Mouse (Mus musculus) lung, postnatal 4 days (tissue): ENCODE results near the gene Tcl1b4.
"Not testable (repeated sequence)": the region's sequence is repeated elsewhere in the genome, so short reads cannot be mapped to it uniquely, and the experiment has no call there.

Experiments
- DNase-seq, 2 experiments: peaks; one replicate each; pipeline ENCODE4 v3.0.0; 2021

The Tcl1b4 gene

DNA sequence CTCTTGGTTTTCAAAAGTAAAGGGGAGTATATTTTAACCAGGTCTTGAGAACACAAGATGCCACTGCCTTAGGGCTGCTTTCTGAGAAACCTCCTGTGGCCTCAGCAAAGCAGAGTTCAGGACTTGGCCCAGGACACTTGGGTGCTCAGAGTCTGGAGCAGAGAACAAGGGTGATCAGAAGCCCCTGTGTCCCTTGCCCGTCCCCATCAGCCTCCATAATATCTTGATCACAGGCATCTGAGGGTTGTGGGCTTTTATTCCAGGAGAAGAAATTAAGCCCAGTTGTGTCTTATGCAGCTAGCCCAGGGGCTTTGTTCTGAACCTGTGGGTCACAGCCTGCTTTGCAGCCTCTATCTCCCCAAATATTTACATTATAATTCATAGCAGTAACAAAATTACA is at the start of gene Tcl1b4:
Gene Tcl1b4, plus strand, starts transcription at position 301 of the 400 bp plus-strand sequence.
- DNase-seq: not testable (repeated sequence)

DNA sequence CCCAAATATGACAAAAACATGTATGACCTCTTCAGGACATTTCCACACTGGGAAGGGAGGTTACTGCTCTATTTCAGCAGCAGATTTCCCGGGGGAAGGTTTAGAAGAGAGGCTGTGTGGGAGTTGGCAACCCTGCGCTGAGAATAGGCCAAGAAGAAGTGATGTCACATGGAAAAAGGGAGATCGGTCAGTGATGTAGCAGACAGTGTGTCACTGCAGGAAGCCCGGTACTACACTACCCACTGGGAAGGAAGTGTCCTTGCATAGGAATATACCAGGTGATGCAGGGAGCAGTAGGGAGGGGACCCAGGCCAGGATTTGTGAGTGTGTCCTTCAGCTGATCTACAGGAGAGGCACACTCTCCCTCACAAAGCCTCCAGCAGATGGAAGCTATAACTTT is 46.5 kb upstream of the Tcl1b4 start:
- not testable (repeated sequence) for DNase-seq

DNA sequence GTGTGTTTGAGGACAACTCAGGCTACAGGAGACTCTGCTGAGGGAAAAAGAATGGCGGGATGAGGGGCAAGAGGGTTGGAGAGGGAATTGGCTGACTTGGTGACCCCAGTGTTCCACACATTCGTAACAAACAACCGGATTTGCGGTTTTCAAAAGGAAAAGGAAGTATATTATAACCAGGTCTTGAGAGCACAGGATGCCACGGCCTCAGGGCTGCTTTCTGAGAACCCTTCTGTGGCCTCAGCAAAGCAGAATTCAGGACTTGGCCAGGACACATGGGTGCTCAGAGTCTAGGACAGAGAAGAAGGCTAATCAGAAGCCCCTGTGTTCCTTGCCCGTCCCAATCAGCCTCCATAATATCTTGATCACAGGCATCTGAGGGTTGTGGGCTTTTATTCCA is 42.9 kb upstream of the Tcl1b4 start:
- DNase-seq: no peak

DNA sequence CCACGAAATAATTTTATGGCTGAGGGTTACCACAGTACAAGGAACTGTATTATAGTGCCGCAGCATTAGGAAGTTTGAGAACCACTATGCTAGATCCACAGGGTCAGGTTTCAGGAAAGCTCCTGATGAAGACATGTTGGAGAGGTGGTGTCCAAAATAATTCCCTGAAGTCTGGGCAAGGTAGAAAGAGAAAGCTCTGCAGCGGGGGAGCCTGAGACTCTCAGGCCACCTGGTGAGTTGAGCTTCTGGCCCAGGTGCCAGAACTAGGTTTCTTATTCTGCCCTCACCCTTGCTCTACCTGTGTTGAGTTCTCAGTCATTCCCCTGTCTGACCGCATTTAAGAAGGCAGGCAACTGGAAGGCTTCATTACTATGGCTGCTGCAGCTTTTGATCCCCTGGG is 42.4 kb upstream of the Tcl1b4 start, which contains the start of gene Tcl1b1:
Gene Tcl1b1, plus strand, starts transcription at position 301 of the 400 bp plus-strand sequence.
- no peak for DNase-seq

DNA sequence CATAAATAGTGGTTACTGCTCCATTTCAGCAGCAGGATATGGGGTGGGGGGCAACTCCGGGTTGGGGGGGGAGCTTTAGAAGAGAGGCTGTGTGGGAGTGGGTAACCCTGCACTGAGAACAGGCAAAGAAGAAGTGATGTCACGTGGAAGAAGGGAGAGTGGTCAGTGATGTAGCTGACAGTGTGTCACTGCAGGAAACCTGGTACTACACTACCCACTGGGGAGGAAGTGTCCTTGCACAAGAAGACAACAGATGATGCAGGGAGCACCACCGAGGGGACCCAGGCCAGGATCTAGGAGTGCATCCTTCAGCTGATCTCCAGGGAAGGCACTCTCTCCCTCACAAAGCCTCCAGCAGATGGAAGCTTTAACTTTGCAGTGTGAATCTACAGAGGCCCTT is 35.0 kb upstream of the Tcl1b4 start:
- DNase-seq: no peak

DNA sequence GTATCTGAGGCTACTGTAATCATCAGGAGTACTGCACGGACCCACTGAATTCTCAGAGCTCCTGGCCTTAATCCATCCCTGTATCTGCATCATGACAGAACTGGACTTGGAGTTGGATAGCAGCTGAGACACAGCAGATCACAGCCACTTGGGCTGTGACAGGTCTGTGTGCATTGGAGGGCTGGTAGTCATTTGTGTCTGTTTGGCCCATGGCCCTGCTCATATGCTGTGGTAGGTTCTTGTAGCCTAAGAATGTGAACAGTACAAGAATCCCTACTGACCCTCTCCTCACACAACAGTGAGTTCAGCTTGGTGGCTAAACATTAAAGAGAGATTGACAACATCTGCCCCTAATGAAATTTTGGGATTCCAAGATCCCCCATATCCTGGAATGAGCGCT is 28.4 kb upstream of the Tcl1b4 start:
- peak; percentile 31 to 85 for DNase-seq

DNA sequence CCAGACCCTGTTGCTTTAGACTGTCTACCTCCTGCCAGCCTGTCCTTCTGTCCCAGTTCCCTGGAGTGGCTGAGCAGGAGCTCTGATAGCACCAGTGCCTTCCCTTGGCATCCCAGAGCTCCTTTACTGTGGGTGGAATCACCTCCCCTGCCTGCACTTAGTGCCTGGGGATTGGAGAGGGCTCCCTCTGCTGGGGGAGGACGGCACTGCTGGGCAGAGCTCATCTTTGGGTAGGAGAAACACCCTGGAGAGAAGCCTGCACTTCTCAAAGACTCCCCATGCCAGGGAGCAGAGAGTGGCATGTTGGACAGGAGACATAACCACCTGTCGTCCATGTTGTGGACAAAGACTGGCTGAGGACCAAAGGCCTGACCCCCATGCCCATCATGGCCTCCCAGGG is 27.4 kb upstream of the Tcl1b4 start:
- DNase-seq: peak; percentile 42 to 61

DNA sequence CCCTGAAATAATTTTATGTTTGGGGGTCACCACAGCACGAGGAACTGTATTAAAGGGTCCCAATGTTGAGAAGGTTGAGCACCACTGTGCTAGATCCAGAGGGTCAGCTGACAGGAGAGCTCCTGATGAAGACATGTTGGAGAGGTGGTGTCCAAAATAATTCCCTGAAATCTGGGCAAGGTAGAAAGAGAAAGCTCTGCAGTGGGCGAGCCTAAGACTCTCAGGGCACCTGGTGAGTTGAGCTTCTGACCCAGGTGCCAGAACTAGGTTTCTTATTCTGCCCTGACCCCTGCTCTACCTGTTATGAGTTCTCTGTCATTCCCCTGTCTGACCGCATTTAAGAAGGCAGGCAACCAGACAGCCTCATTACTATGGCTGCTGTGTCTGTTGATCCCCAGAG is 25.7 kb upstream of the Tcl1b4 start, which contains the start of gene Tcl1b5:
Gene Tcl1b5, plus strand, starts transcription at position 301 of the 400 bp plus-strand sequence.
- not testable (repeated sequence) for DNase-seq

DNA sequence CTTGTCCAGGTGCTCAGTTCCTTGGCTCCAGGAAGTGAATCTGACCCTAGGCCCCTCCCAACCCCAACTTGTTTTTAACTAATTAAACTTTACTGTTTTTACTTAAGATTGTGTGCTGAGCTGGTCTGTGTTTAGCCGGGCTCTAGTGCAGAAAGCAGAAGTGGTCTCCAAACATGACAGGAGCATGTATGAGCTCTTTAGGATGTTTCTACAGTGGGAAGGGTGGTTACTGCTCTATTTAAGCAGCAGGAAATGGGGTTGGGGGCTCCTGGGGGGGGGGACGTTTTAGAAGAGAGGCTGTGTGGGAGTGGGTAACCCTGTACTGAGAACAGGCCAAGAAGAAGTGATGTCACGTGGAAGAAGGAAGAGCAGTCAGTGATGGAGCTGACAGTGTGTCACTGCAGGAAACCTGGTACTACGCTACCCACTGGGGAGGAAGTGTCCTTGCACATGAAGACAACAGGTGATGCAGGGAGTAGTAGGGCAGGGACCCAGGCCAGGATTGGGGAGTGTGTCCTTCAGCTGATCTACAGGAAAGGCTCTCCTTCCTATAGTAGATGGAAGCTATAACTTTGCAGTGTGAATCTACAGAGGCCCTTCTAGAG is 20.6 kb upstream of the Tcl1b4 start:
- not testable (repeated sequence) for DNase-seq

DNA sequence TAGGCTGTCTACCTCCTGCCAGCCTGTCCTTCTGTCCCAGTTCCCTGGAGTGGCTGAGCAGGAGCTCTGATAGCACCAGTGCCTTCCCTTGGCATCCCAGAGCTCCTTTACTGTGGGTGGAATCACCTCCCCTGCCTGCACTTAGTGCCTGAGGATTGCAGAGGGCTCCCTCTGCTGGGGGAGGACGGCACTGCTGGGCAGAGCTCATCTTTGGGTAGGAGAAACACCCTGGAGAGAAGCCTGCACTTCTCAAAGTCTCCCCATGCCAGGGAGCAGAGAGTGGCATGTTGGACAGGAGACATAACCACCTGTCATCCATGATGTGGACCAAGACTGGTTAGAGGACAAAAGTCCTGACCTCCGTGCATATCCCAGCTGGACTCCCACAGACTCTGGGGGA is 12.8 kb upstream of the Tcl1b4 start:
- DNase-seq: not testable (repeated sequence)

DNA sequence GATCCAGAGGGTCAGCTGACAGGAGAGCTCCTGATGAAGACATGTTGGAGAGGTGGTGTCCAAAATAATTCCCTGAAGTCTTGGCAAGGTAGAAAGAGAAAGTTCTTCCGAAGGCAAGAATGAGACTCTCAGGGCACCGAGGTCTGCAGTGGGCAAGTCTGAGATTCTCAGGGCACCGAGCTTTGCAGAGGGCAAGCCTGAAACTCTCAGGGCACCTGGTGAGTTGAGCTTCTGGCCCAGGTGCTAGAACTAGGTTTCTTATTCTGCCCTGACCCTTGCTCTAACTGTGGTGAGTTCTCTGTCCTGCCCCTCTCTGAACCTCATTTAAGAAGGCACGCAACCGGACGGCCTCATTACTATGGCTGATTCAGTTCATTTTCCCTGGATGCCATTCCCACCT is 11.0 kb upstream of the Tcl1b4 start, which contains the start of gene Tcl1b3:
Gene Tcl1b3, plus strand, starts transcription at position 301 of the 400 bp plus-strand sequence.
- not testable (repeated sequence) for DNase-seq

DNA sequence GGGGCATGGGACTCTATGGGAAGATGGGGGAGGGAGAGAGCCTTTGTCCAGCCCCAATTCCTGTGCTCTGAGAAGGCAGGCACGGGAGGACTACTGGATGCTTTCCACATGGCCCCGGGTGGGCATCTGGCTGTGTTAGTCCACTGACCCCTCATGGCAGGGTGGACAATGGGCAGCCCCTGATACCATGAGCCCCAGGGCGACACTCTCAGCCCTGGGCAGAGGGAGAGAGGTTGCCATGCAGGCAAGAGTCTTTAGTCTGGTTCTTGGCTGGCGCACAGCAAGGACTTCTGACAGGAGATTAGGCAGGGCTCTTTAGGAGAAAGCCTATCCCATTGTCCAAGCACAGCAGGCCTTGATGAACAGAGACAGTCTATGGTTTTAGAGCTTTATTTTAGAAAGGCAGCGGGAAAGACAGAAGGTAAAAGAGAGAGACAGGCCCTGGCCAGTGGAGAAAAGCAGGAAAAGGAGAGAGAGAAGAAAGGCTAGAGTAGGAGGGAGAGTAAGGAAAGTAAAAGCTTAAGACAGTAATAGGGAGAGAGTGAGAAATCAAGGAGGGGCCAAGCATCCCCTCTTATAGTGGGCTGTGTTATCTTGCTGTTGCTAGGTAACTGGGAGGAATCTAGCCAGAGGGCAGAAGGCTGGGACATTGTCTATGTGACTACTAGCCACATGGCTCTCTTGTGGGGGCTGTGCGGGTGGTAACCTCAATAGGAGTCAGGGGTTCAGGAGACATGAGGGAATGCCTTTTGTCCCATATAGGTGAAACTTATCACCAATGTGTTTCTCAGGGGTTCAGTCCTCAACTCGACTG is 1.9 kb upstream of the Tcl1b4 start:
- not testable (repeated sequence) for DNase-seq

DNA sequence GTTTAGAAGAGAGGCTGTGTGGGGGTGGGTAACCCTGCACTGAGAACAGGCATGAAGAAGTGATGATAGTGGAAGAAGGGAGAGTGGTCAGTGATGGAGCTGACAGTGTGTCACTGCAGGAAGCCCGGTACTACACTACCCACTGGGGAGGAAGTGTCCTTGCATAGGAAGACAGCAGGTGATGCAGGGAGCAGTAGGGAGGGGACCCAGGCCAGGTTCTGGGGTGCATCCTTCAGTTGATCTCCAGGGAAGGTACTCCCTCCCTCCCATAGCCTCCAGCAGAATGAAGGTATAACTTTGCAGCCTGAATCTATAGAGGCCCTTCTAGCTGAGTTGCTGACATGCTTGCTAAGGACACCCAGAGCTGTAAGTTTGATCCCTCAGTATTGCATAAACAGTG is 5.3 kb downstream of the Tcl1b4 start:
- no peak for DNase-seq

DNA sequence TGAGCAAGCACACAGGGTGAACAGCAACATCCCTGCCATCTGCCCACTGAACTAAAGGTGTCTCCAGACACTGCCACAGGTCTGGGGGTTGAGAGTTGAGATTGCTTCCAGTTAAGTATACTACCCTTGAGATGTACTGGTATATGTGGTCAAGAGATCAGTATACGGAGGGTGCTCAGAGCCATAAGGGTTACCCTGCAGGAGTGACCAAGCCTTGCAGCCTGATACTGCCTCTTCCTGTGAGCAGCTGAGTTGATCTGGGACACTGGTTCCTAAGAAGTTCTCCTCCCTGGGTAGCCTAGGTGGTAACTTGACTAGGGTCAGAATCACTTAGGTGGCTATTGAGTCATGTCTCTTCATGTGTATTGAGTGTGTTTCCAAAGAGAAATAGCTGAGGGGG is 6.7 kb downstream of the Tcl1b4 start:
- DNase-seq: no peak

DNA sequence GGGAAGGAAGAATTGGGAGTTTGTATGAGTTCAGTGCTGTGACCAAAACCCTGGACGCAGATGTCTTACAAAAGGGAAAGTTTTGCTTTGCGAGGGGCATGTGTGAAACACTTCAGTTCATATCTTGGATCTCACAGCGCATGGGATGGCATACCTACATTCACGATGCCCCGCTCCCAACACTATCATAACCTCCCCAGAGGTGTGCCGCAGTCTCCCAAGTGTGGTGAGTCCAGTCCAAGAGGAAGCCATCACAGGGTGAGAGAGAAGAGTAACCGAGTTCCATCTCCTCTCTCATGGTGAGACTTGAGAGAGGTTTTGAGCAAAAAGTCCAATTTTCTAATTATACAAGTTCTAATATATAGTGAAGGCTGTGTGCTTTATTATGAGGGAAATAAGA is 7.5 kb downstream of the Tcl1b4 start:
- DNase-seq: no peak

DNA sequence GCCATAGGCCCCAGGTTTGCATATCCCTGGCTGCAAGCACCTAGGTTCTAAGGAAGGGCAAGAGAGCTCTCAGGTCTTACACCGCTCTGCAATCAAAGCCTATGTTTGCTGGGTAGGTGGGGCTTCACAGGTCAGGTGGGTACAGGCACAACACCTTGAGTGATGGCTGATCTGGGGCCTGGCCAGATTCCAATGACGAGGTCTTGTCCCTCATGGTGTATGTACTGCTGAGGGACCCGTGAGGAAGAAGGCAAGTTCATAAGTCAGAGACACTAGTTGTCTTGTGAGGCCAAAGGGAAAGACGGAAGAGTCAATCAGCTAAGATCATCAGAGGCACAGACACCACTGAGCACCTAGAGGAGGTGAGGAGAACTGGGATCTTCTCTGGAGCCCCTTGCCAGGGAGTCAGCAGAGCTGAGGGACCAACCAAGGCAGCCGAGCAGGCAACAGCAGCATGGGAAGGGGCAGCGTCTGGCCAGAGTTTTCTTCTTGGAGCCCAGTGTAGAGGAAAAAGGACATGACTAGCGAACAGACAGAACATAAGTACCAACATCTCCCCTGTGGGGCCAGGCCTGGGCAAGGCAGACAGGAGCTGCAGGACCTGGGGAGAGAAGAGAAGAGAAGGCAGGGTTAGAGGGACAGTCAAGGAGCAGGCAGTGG is 15.5 kb downstream of the Tcl1b4 start:
- DNase-seq: no peak

DNA sequence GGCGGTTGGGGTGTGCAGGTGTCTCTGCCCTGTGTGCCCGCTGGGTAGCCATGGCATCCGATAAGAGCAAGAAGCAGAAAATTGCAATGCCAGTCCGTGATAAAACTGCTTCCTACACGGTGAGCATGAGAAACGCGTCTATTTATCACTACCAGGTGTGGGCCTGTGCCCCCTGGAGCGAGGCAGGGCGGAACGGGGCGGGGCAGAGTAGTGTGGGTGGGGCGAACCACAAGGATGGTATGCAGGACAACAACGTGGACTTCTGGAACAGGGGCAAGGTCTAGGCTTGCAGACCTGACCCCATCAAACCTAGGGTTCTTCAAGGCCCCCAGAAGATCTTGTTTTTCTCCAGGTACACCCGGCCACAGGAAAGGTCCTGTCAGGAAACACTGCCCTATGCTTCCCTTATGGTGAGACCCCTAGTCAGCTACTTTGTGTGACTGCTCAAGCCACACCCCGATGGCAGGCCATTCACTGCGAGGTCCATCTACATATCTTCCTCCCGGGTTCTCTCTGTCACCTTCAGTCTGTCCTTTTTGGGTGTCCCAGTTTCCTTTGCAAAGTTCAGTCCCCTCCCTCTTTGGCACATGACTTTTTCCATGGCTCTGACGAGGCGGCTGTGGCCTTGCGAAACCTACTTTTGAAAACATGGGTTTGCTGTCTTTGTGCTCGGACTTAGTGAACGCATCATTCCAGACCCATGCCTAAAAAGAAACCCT is 21.0 kb downstream of the Tcl1b4 start, which contains the start of gene Tcl1:
Gene Tcl1, minus strand, starts transcription at position 193 of the 719 bp plus-strand sequence.
- DNase-seq: no peak

DNA sequence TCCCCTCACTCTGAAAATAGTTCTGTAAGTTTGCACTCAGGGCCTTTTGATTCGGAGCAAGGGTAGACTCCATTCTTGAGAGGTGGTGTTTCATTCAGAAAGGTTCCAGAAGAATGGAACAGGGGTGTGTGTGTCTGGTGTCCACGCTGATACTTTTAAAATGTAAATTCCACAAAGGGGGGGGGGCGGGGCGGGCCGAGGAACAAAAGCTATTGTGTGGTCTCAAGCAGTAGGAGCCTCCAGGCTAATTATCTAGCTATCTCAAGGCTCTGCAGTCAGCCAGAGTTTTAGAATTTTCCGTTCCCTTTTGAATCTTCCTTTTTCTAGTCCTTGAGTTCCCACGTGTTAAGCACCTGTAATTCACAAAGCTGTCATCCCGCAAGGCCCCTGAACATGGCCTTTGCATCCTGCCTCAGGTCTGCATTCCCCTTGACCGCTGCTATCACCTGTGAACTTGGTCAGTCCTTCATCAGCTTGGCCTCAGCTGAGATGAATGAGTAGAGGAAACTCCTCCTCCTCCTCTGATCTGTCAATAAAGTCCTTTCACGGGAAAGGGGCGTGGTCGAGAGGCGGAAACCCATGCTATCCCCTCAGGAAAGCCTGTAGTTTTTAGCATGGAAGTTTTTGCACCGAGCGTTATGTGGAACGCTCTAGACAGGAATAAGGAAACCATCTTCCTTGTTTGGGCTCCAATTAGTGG is 23.0 kb downstream of the Tcl1b4 start:
- no peak for DNase-seq

DNA sequence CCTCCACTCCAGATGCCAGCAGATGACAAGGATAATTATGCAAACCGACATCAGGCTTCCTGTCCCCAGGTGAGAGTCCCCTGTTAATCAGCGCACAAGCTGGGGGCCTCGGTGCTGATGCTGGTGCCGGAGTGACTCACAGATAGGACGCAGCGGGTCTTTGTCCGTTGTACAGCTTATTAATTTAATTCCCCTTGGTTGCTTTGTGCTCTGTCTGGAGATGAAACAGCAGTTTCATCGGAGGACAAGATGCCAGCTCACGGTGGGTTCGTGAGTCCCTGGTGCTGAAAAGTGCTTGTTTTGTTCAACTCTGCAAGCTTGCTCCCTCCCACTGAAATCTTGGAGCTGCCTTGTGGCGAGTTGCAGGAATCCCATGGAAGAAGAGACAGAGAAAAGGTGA is 32.6 kb downstream of the Tcl1b4 start:
- no peak for DNase-seq

DNA sequence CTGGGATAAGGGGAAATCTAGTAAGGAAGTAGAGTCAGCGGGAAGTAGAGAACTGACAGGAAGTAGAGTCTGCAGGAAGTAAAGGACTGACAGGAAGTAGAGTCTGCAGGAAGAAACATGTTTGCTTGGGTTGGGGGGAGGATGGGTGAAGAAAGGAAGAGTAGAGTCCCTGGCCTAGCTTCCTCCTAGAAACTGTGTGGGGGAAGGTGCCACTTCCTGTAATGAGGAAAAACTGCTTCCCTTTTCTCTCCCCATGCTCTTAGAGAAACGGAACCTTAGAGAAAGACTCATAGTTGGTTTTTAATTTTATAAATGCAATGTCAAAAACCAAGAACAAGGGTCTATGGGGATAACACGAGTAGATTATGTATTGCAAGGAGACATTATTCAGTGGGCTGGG is 33.3 kb downstream of the Tcl1b4 start:
- DNase-seq: no peak

DNA sequence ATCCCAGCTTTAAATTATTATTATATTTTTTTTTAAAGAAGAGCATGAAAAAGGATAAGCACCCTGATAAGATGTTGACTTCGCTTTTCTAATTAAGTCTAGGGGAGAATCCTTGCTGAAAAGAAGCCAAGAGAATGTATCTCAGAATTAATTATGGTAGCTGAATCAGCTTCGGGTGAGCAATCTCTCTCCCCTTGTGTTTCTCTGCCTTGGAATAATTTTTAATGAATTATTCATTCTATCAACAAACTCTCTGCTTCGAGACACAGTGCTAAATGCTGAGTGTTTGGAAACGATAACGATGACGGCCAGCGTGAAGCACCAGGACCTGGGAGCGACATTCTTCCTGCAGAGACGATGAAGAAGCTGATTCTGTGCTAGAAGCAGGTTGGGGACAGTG is 37.3 kb downstream of the Tcl1b4 start:
- DNase-seq: no peak

DNA sequence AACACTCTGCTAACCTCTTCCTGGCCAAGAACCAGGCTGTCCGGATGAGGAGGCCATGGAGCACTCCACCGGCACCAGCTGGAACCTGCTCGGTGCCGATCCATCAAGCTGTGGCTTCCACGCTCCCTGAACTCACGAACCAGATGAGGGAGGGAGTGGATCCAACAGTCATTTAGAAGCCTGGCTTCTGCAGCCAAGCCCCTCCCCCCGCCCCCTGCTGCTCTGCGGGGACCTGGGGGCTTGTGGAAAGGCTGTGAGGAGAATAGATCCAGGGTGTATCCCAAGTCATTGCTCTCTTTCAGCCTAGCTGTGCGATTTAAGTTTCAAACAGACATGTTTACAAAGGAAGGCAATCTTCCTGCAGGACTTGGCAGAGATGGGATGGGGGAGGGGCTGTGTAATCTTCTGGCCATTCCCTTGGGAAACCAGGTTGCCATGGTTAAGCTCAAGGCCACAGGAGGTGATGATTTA is 47.0 kb downstream of the Tcl1b4 start:
- DNase-seq: peak; percentile 36 to 54
